Mouse (Mus musculus): ENCODE data around the gene Gli2.

GRCm38 (mm10) chr1:118789468-118789867 lies 264.0 kb downstream of the Gli2 start:
- TF ChIP-seq CTCF (IDR thresholded peaks at IDR 0.05; ENCODE audit: low read depth, low read length), result no peak
- TF ChIP-seq POLR2A (IDR thresholded peaks at IDR 0.05; ENCODE audit: extremely low read depth, insufficient read depth, low read length), result no peak

All from liver, adult 2 months (tissue).